Mouse (Mus musculus) frontal cortex, postnatal 25 days (tissue): ENCODE results near the gene Kmt2a.

Experiments
- DNase-seq, 2 experiments: peaks; one replicate each; pipeline ENCODE4 v3.0.0; 2022; ENCODE audit warnings: low spot score in 2 of 2

The Kmt2a gene

GRCm38 (mm10) chr9:44879694-44880271 is 1.3 kb downstream of the Kmt2a start:
- DNase-seq = no peak

- DNase-seq = no peak
Observed at GRCm38 (mm10) chr9:44878776-44879500, 2.2 kb downstream of the Kmt2a start.

- DNase-seq = no peak
Observed at GRCm38 (mm10) chr9:44877686-44878085, 3.4 kb downstream of the Kmt2a start.

- peak in 1 of 2 experiments; percentile 23 for DNase-seq
Observed at GRCm38 (mm10) chr9:44875476-44875875, 5.6 kb downstream of the Kmt2a start.

GRCm38 (mm10) chr9:44874198-44874597 is 6.9 kb downstream of the Kmt2a start:
- DNase-seq = no peak

GRCm38 (mm10) chr9:44873665-44874064 is 7.4 kb downstream of the Kmt2a start:
- DNase-seq = no peak

GRCm38 (mm10) chr9:44868336-44869094 is 12.6 kb downstream of the Kmt2a start:
- DNase-seq = no peak

GRCm38 (mm10) chr9:44867664-44868063 is 13.4 kb downstream of the Kmt2a start:
- no peak for DNase-seq

GRCm38 (mm10) chr9:44866501-44867240 is 14.4 kb downstream of the Kmt2a start:
- no peak for DNase-seq

GRCm38 (mm10) chr9:44861121-44861520 is 20.0 kb downstream of the Kmt2a start:
- DNase-seq = no peak

GRCm38 (mm10) chr9:44858657-44859056 is 22.4 kb downstream of the Kmt2a start:
- DNase-seq = no peak

- DNase-seq = no peak
Observed at GRCm38 (mm10) chr9:44857405-44857992, 23.6 kb downstream of the Kmt2a start.

- no peak for DNase-seq
Observed at GRCm38 (mm10) chr9:44855153-44855552, 25.9 kb downstream of the Kmt2a start.

GRCm38 (mm10) chr9:44847446-44847845 is 33.6 kb downstream of the Kmt2a start:
- no peak for DNase-seq

- DNase-seq = no peak
Observed at GRCm38 (mm10) chr9:44841241-44841640, 39.9 kb downstream of the Kmt2a start.

GRCm38 (mm10) chr9:44836439-44836838 is 44.7 kb downstream of the Kmt2a start:
- DNase-seq = peak; percentile 28 to 54

- no peak for DNase-seq
Observed at GRCm38 (mm10) chr9:44832356-44832755, 48.7 kb downstream of the Kmt2a start.

GRCm38 (mm10) chr9:44830506-44830905 is 50.6 kb downstream of the Kmt2a start:
- no peak for DNase-seq

- DNase-seq = no peak
Observed at GRCm38 (mm10) chr9:44828944-44829343, 52.2 kb downstream of the Kmt2a start.

- no peak for DNase-seq
Observed at GRCm38 (mm10) chr9:44826660-44827059, 54.4 kb downstream of the Kmt2a start.

- no peak for DNase-seq
Observed at GRCm38 (mm10) chr9:44819920-44820827, 60.9 kb downstream of the Kmt2a start.
